Mouse (Mus musculus): ENCODE results near the gene Wdr34.

Gene Wdr34

DNA sequence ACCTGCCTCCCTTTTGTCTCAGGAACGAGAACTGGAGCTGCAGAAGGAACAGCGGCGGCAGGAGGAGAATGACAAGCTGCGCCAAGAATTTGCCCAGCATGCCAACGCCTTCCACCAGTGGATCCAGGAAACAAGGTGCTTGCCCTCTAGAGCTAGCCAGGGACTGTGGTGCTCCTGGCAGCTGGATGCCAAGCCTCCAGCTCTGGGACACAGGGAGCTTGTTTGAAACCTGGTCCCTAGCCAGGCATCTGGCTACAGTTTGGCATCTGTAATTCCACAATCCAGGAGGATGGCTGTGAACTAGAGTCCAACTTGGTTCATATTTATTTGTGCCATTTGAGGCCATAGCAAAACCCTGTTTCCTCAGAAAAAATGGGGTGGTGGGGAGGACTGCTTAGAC is 21.7 kb downstream of the Wdr34 start:
- DNase-seq = no peak

DNA sequence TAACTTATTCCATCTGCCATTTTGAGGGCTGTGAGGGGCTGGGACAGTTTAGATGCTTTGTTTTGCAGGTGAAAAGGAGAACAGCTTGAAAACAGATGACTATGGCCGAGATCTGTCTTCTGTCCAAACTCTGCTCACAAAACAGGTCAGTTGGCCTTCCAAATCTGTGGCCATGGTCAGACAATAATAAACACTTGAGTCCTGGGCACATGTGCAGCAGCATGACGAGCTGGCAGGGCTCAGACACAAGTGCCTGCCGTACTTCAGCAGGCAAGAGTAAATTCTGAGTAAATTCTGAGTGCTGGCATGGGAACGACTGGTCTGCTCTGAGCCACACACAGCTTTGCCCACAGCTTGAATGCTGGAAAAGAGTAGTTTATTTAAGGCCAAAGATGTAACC is 23.2 kb downstream of the Wdr34 start:
- no peak for DNase-seq

DNA sequence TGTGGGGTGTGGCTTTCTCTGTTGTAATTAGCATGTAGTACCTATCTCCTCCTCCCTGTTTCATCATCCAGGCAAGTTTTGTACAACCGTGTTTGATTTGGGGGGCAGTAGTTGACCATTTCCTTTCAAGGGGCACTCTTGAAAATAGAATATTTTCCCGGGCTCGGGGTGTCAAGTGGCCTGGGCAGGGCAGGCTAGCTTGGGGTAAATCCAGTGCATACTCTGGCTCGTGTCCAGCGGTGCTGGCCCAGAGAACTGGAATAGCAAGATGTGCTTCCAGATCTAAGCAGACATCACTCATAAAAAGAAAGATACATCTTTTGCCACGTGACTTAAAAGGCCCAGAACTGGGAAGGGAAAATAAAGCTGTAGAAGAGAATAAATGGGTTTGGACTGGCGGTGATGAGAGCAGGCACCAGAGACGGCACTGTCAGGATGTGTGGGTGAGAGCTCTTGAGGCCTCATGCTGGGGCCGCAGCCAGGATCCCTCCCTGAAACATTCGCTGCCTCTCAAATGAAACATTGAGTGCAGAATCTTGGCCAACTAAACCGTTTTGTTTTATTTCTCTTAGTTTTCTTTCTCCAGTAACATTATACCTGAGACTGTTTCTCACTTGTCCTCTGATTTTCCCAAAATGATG is 34.2 kb downstream of the Wdr34 start:
- peak; percentile 20 for DNase-seq

DNA sequence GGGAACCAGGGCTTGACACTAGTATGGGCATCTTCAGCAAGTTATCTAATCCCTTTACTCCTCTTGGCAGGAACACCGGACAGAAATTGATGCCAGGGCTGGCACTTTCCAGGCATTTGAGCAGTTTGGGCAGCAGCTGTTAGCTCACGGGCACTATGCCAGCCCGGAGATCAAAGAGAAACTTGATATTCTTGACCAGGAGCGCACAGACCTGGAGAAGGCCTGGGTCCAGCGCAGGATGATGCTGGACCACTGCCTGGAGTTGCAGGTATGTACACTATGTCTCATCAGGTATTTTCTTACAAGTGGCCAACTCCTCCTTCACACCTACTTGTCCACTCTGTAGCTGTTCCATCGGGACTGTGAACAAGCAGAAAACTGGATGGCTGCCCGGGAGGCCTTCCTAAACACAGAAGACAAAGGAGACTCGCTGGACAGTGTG is 37.8 kb downstream of the Wdr34 start:
- peak; percentile 78 for DNase-seq

DNA sequence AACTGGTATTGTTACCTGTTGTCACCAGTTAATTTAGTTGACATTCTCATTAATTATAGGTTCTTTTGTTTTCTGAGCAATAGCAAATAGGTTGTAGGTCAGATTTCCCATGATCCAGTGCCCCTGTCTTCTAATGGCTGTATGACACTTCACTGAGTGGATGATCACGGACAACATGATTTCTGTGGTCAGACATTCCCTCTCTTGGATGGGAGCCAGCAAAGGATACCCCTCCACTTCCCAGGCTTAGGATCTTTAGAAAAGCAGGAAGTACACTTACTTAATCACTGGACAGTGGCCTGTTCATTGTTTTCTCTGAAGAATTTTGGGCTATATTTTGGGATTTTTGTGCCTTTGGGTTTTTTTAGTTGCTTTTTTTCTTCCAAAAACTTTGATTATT is 39.6 kb downstream of the Wdr34 start:
- DNase-seq = no peak

GRCm38 (mm10) chr2:29991962-29992361 is 56.7 kb downstream of the Wdr34 start:
- DNase-seq = no peak
